Mouse (Mus musculus) ES-Bruce4 (cell line): ENCODE measurements around the gene Wfdc1.

Source experiments
- CTCF ChIP-seq: IDR thresholded peaks from one replicate; pipeline ENCODE4 v1.8.1; 2011; ENCODE audit warnings: low read depth, low read length
- POLR2A ChIP-seq: IDR thresholded peaks from one replicate; pipeline ENCODE4 v1.8.1; 2011; ENCODE audit warnings: low read length; ENCODE audit not compliant: insufficient read depth

DNA sequence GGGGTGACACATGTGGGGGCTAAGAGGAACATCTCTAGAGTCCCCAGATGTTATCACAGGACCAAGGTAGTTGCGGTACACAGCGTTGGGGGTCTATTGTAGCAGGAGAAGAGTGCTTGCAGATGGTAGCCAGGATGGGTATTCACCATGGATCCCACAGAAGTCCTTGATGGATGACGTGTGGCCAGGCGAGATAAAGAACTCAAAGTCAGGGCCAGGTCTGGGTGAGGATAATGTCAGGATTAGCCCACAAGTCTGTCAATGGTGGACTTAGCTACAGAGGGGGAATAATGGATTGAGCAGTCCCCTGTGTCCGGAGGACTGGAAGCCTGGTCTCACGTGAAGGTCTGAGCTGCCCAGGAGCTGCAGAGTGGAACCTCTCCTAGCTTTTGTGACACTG is 58.4 kb downstream of the Wfdc1 start:
- TF ChIP-seq CTCF (no peak), POLR2A (no peak)
